Mouse (Mus musculus): Measurements from ENCODE around the gene Apba2. TPM values are rescaled to one million over a fixed set of nuclear protein-coding genes. Genes with fewer than 3 reads are reported as not detected.

The Apba2 gene
- polyA plus RNA-seq, 2 experiments from 2014 or later = not detected

Other genes with a start within 250 kb of the Apba2 start
- 1 to 10 TPM; 4.7 to 7.4 TPM for gene Mtmr10, start 214.1 kb upstream of the Apba2 start, polyA plus RNA-seq (2017; shearing (Covaris generic))
- gene Fan1, start 127.6 kb upstream of the Apba2 start, polyA plus RNA-seq (2017; shearing (Covaris generic)) = 1 to 10 TPM; 3.7 to 7.1 TPM
- 10 to 100 TPM; 53.8 to 64.5 TPM for gene Mphosph10, start 109.4 kb upstream of the Apba2 start, polyA plus RNA-seq (2017; shearing (Covaris generic))
- 10 to 100 TPM; 15.6 to 23.5 TPM for gene Mcee, start 109.1 kb upstream of the Apba2 start, polyA plus RNA-seq (2017; shearing (Covaris generic))

Data from CD4-positive, CD25-positive, alpha-beta regulatory T cell, adult 4 months (primary cell).